Mouse (Mus musculus) forebrain, embryonic 10.5 days (tissue): ENCODE data around the gene Olfr655. TPM values are rescaled to one million over a fixed set of nuclear protein-coding genes. Genes with fewer than 3 reads are reported as not detected.

Experiments
- DNase-seq: peaks from one replicate; pipeline ENCODE4 v3.0.0-alpha.2; 2017; ENCODE audit warnings: low spot score; ENCODE audit errors: extremely low spot score
- H3K27ac ChIP-seq: fragments of 300-500 bp; sonication (generic); 2 replicates; pipeline ENCODE4 v1.5.1; 2016; ENCODE audit warnings: mild to moderate bottlenecking
- H3K27me3 ChIP-seq: fragments of 300-500 bp; sonication (generic); 2 replicates; pipeline ENCODE4 v1.6.1; 2016; ENCODE audit warnings: mild to moderate bottlenecking; ENCODE audit not compliant: poor library complexity, severe bottlenecking
- H3K36me3 ChIP-seq: fragments of 300-500 bp; sonication (generic); replicated peaks from 2 replicates; pipeline ENCODE4 v1.6.1; 2016; ENCODE audit warnings: mild to moderate bottlenecking, moderate library complexity
- H3K4me1 ChIP-seq: fragments of 300-500 bp; sonication (generic); 2 replicates; pipeline ENCODE4 v1.6.1; 2016
- H3K4me3 ChIP-seq: fragments of 300-500 bp; sonication (generic); 2 replicates; pipeline ENCODE4 v1.5.1; 2016; ENCODE audit warnings: mild to moderate bottlenecking, moderate library complexity
- H3K9me3 ChIP-seq: fragments of 300-500 bp; sonication (generic); 2 replicates; pipeline ENCODE4 v1.6.1; 2016; ENCODE audit warnings: mild to moderate bottlenecking, moderate library complexity
- WGBS: fragments of 180-500 bp; shearing (Covaris S2); methylation state at CpG from one replicate; pipeline ENCODE4 v1.1.7; 2016; 5-methylcytosine and 5-hydroxymethylcytosine counted together
- polyA plus RNA-seq: library from polyadenylated mRNA; unstranded; fragments of >200 nt; fragmentation: Nextera tagmentation; extraction: Ambion mirVana; gene quantifications from 2 replicates; pipeline ENCODE4 v1.2.1, GENCODE M21; 2016

Gene Olfr655
- polyA plus RNA-seq, 1 experiment from 2014 or later: not detected

DNA sequence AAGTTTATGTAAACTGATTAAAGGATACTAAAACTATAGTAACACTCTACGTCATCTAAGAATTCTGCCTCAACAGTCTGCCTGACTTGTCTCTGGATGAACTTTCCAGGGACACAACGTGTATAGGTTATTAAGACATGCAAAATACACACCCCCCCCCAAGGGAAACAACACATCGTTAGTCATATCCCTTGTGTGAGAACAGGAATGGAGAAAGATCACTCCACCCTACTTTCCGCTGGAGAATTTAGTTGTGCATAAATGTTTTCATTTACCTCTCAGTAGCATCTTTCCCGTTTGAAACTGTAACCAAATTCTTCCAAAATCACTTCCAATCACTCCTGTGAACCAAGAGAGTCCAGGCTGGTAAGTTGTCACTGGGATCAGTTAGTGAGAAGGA lies 51.7 kb downstream of the Olfr655 start, which contains the start of gene Olfr651:
Gene Olfr651 (plus strand): TSS at position 301 of the 400 bp plus-strand sequence.
- Histone ChIP-seq H3K27me3 (no peaks in the 10 kb centered on the region), H3K4me1 (no peaks in the 10 kb centered on the region), H3K4me3 (no peak within 1 kb of the TSS), H3K9me3 (no peaks in the 10 kb centered on the region; the same call in 1 of the 2 replicates), H3K36me3 (no peaks in the 10 kb centered on the region), H3K27ac (no peak within 1 kb of the TSS)
- WGBS: 87% methylated on average over 5 of the region's 5 CpGs
- no peak for DNase-seq

Other genes with a start within 250 kb of the Olfr655 start
- 0.23 and 0.68 TPM in 2 replicates for gene Trim12c, start 248.4 kb downstream of the Olfr655 start, polyA plus RNA-seq
- gene Trim30b, start 231.9 kb downstream of the Olfr655 start, polyA plus RNA-seq: not detected in 2 replicates
- gene Trim30c, start 200.9 kb downstream of the Olfr655 start, polyA plus RNA-seq: 0.11 TPM in 1 of 2 replicates, not detected in the other
- 0.26 and 0.37 TPM in 2 replicates for gene Trim30a, start 136.6 kb downstream of the Olfr655 start, polyA plus RNA-seq
- 0.11 TPM in 1 of 2 replicates, not detected in the other for gene Trim30d, start 93.9 kb downstream of the Olfr655 start, polyA plus RNA-seq
- not detected in 2 replicates for gene Olfr651, start 51.6 kb downstream of the Olfr655 start, polyA plus RNA-seq
- gene Olfr652, start 40.9 kb downstream of the Olfr655 start, polyA plus RNA-seq: not detected in 2 replicates
- not detected in 2 replicates for gene Olfr653, start 24.5 kb downstream of the Olfr655 start, polyA plus RNA-seq
- not detected in 2 replicates for gene Olfr654, start 14.8 kb downstream of the Olfr655 start, polyA plus RNA-seq
- 0.09 TPM in 1 of 2 replicates, not detected in the other for gene Olfr656, start 12.2 kb upstream of the Olfr655 start, polyA plus RNA-seq
- gene Olfr657, start 23.0 kb upstream of the Olfr655 start, polyA plus RNA-seq: not detected in 2 replicates
- 0.06 and 0.07 TPM in 2 replicates for gene Olfr658, start 45.5 kb upstream of the Olfr655 start, polyA plus RNA-seq
- gene Olfr659, start 65.0 kb upstream of the Olfr655 start, polyA plus RNA-seq: not detected in 2 replicates
- not detected in 2 replicates for gene Olfr661, start 84.7 kb upstream of the Olfr655 start, polyA plus RNA-seq
- not detected in 2 replicates for gene Usp17le, start 175.7 kb upstream of the Olfr655 start, polyA plus RNA-seq
- gene Usp17lb, start 240.8 kb upstream of the Olfr655 start, polyA plus RNA-seq: not detected in 2 replicates